Comparison of ENCODE assay signal across 9 mouse cellular contexts in the genomic region with DNA sequence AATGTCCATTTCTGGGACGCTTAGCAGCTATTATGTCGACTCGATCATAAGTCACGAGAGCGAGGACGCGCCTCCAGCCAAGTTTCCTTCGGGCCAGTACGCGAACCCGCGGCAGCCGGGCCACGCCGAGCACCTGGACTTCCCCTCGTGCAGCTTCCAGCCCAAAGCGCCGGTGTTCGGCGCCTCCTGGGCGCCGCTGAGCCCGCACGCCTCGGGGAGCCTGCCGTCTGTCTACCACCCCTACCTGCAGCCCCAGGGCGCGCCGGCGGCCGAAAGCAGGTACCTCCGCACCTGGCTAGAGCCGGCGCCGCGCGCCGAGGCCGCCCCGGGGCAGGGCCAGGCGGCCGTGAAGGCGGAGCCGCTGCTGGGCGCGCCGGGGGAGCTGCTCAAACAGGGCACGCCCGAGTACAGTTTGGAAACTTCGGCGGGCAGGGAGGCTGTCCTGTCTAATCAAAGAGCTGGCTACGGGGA. TPM values are rescaled to one million over a fixed set of nuclear protein-coding genes. Genes with fewer than 3 reads are reported as not detected.
DNase-seq lines count a peak whose midpoint lies in the region; ATAC-seq and TF ChIP-seq lines count a peak whose summit lies in the region.
"Had no signal": no experiment of that assay in that cellular context is flagged by ENCODE, and none has a peak within 500 bp of the region (broad histone marks: within the 10 kb centered on the region; RNA-seq: fewer than 3 reads in every experiment).

No protein-coding gene starts in this region.

- no peak overlapping the region for H3K27ac ChIP-seq in heart, embryonic 14.5 days (replicated peaks in 1 of 2; ENCODE audit: control insufficient read depth in 1 of 2, insufficient read depth in 1 of 2, low read depth in 2 of 2, low read length in 2 of 2)

- H3K4me2 ChIP-seq in heart, embryonic 14.5 days (ENCODE audit: low read length): peak overlapping the region; percentile 48
- peak overlapping the region; percentile 55 for H3K4me2 ChIP-seq in myocyte (ENCODE audit: low read depth)

- no peak overlapping the region for H3K9ac ChIP-seq in heart, embryonic 14.5 days (ENCODE audit: low read length)

- H3K27me3 ChIP-seq in heart, embryonic 14.5 days (ENCODE audit: control insufficient read depth, insufficient read depth, low read length): peaks cover 100% of the 10 kb centered on the region
- H3K27me3 ChIP-seq in myocyte (ENCODE audit: control insufficient read depth, insufficient read depth, insufficient read length): peaks cover 85% of the 10 kb centered on the region

- intact Hi-C loops in gastrocnemius, postnatal 36 days (cut with DNase I): no loop called here

- no peak for ATAC-seq in heart, embryonic 14.5 days (ENCODE audit: insufficient number of reproducible peaks, insufficient read depth, low FRiP score, low read depth)
- ATAC-seq in erythroid progenitor cell, adult 5-6 weeks (replicated peaks; ENCODE audit: low FRiP score, poor library complexity, severe bottlenecking): no peak

- H3K79me2 ChIP-seq in myocyte (ENCODE audit: control insufficient read depth, insufficient read depth): no peaks in the 10 kb centered on the region

- H3K9me3 ChIP-seq in heart, embryonic 14.5 days (ENCODE audit: control insufficient read depth, low read length): no peaks in the 10 kb centered on the region

- TF ChIP-seq POLR2A in myocyte (IDR thresholded peaks at IDR 0.05; ENCODE audit: insufficient read length, low read depth): no peak

- WGBS in heart, embryonic 14.5 days: under 1% methylated on average over 52 of the region's 52 CpGs

- H3K4me1 ChIP-seq in heart, embryonic 14.5 days (ENCODE audit: control insufficient read depth in 2 of 2, insufficient read depth in 2 of 2, low read length in 2 of 2): peaks cover 0 to 11% of the 10 kb centered on the region in 2 experiments; a peak in 2 of 4 replicates

- DNase-seq in heart, adult 8-10 months (ENCODE audit: low spot score): no peak
- peak; percentile 85 for DNase-seq in ZHBTc4 (ENCODE audit: low read depth, low spot score)
- DNase-seq in kidney, adult 11 months: peak; percentile 81
- DNase-seq in gastrocnemius, postnatal 36 days: no peak
- DNase-seq in right cerebral cortex, adult 18-20 months: no peak

- no peaks in the 10 kb centered on the region for H3K36me3 ChIP-seq in heart, embryonic 14.5 days (ENCODE audit: control insufficient read depth, insufficient read depth, low read length)
- H3K36me3 ChIP-seq in myocyte (ENCODE audit: control insufficient read depth, insufficient read depth): no peaks in the 10 kb centered on the region

- H3K4me3 ChIP-seq in heart, embryonic 14.5 days (ENCODE audit: control insufficient read depth in 1 of 2, insufficient read depth in 1 of 2, low read depth in 1 of 2, low read length in 2 of 2): peak overlapping the region in 1 of 2 experiments; percentile 29; a peak in 2 of 4 replicates
- H3K4me3 ChIP-seq in myocyte: no peak overlapping the region

- H3ac ChIP-seq in myocyte (ENCODE audit: control insufficient read depth, insufficient read length): no peak overlapping the region

TF ChIP-seq in myocyte, 11 proteins besides CTCF, POLR2A, EP300 and RAD21:
- no peak for TF ChIP-seq USF1 (IDR thresholded peaks at IDR 0.05; ENCODE audit: low read depth)
- TF ChIP-seq MYOG (IDR thresholded peaks at IDR 0.05; ENCODE audit: control insufficient read depth in 1 of 3, insufficient read depth in 1 of 3, insufficient read length in 2 of 3, low read depth in 2 of 3): no peak

RNA-seq across cellular contexts. Expression of a gene that starts 0.3 kb away (rescaled TPM):
- polyA plus RNA-seq in heart, embryonic 14.5 days (2014; fragmentation: Nextera tagmentation; extraction: Ambion mirVana): not detected in 2 replicates
- total RNA-seq in heart, adult 8-10 months (2022): not detected
- polyA plus RNA-seq in myocyte (2012; fragmentation: generic; extraction: Trizol): 0.24 TPM
- total RNA-seq in gastrocnemius, postnatal 36 days (2021): under 1 TPM in 1 of 2 experiments, not detected in 1; 0.10 TPM
- total RNA-seq in erythroid progenitor cell, adult 5-6 weeks (2015; ENCODE audit: low replicate concordance): not detected in 2 replicates
- not detected in 2 replicates for total RNA-seq in erythroid progenitor cell, adult 5-6 weeks (2017; ENCODE audit: low replicate concordance)
- total RNA-seq: MEL had no signal

RNA-seq across cellular contexts. Expression of a gene that starts 10.1 kb away (rescaled TPM):
- not detected in 2 replicates for polyA plus RNA-seq in heart, embryonic 14.5 days (2014; fragmentation: Nextera tagmentation; extraction: Ambion mirVana)
- total RNA-seq in heart, adult 8-10 months (2022): not detected
- polyA plus RNA-seq in myocyte (2012; fragmentation: generic; extraction: Trizol): 0.05 TPM
- under 1 TPM; 0.15 TPM for total RNA-seq in gastrocnemius, postnatal 36 days (2021)
- not detected in 2 replicates for total RNA-seq in erythroid progenitor cell, adult 5-6 weeks (2015; ENCODE audit: low replicate concordance)
- total RNA-seq in erythroid progenitor cell, adult 5-6 weeks (2017; ENCODE audit: low replicate concordance): not detected in 2 replicates
- total RNA-seq: MEL had no signal

RNA-seq across cellular contexts. Expression of a gene that starts 14.8 kb away (rescaled TPM):
- 0.36 TPM in 1 of 2 replicates, not detected in the other for polyA plus RNA-seq in heart, embryonic 14.5 days (2014; fragmentation: Nextera tagmentation; extraction: Ambion mirVana)
- total RNA-seq in heart, adult 8-10 months (2022): not detected
- polyA plus RNA-seq in myocyte (2012; fragmentation: generic; extraction: Trizol): 0.06 TPM
- total RNA-seq in gastrocnemius, postnatal 36 days (2021): under 1 TPM; 0.39 to 0.41 TPM
- not detected in 2 replicates for total RNA-seq in erythroid progenitor cell, adult 5-6 weeks (2015; ENCODE audit: low replicate concordance)
- not detected in 2 replicates for total RNA-seq in erythroid progenitor cell, adult 5-6 weeks (2017; ENCODE audit: low replicate concordance)
- total RNA-seq: MEL had no signal

RNA-seq across cellular contexts. Expression of a gene that starts 20.7 kb away (rescaled TPM):
- not detected in 2 replicates for polyA plus RNA-seq in heart, embryonic 14.5 days (2014; fragmentation: Nextera tagmentation; extraction: Ambion mirVana)
- total RNA-seq in heart, adult 8-10 months (2022): not detected
- not detected for polyA plus RNA-seq in myocyte (2012; fragmentation: generic; extraction: Trizol)
- under 1 TPM; 0.38 to 0.54 TPM for total RNA-seq in gastrocnemius, postnatal 36 days (2021)
- not detected in 2 replicates for total RNA-seq in erythroid progenitor cell, adult 5-6 weeks (2015; ENCODE audit: low replicate concordance)
- not detected in 2 replicates for total RNA-seq in erythroid progenitor cell, adult 5-6 weeks (2017; ENCODE audit: low replicate concordance)
- total RNA-seq: MEL had no signal

RNA-seq across cellular contexts. Expression of a gene that starts 31.6 kb away (rescaled TPM):
- 0.27 TPM in 1 of 2 replicates, not detected in the other for polyA plus RNA-seq in heart, embryonic 14.5 days (2014; fragmentation: Nextera tagmentation; extraction: Ambion mirVana)
- total RNA-seq in heart, adult 8-10 months (2022): under 1 TPM in 1 of 4 experiments, not detected in 3; 0.11 TPM
- polyA plus RNA-seq in myocyte (2012; fragmentation: generic; extraction: Trizol): not detected
- total RNA-seq in gastrocnemius, postnatal 36 days (2021): under 1 TPM; 0.52 to 0.61 TPM
- total RNA-seq in erythroid progenitor cell, adult 5-6 weeks (2015; ENCODE audit: low replicate concordance): not detected in 2 replicates
- total RNA-seq in erythroid progenitor cell, adult 5-6 weeks (2017; ENCODE audit: low replicate concordance): not detected in 2 replicates
- total RNA-seq: MEL had no signal

Comparison
In these comparisons a context has a peak if more than half of its experiments do, and no peak if none do; other contexts are left out.
1. DNase-seq: peak in ZHBTc4 (single experiment) and kidney, adult 11 months (single experiment); none in heart, adult 8-10 months (single experiment), gastrocnemius, postnatal 36 days (0 of 2) and right cerebral cortex, adult 18-20 months (single experiment).